Mouse (Mus musculus) regulatory T cell (primary cell): ENCODE results near the gene Mtus2.
"Not testable (repeated sequence)": the region's sequence is repeated elsewhere in the genome, so short reads cannot be mapped to it uniquely, and the experiment has no call there.

ENCODE experiments used
- in situ Hi-C: fragments of 300-600 bp; cut with MboI, MseI; formaldehyde crosslinking; loops from one replicate; pipeline ENCODE4 v1.15.1; 2025; ENCODE audit warnings: high pct_unique_total_duplicates

Gene Mtus2

GRCm38 (mm10) chr5:148115207-148115817 is 158.2 kb downstream of the Mtus2 start:
- in situ Hi-C loops: no loop called here

GRCm38 (mm10) chr5:148124354-148124753 is 167.2 kb downstream of the Mtus2 start:
- in situ Hi-C loops: no loop called here

- in situ Hi-C loops: no loop called here
Observed at GRCm38 (mm10) chr5:148130691-148131457, 173.8 kb downstream of the Mtus2 start.

GRCm38 (mm10) chr5:148131458-148132131 is 174.5 kb downstream of the Mtus2 start:
- in situ Hi-C loops: no loop called here

GRCm38 (mm10) chr5:148133448-148134060 is 176.4 kb downstream of the Mtus2 start:
- in situ Hi-C loops: no loop called here

GRCm38 (mm10) chr5:148141662-148142061 is 184.5 kb downstream of the Mtus2 start:
- in situ Hi-C loops: no loop called here

GRCm38 (mm10) chr5:148146200-148146823 is 189.2 kb downstream of the Mtus2 start:
- in situ Hi-C loops: no loop called here

- in situ Hi-C loops: no loop called here
Observed at GRCm38 (mm10) chr5:148151894-148152599, 194.9 kb downstream of the Mtus2 start.

- in situ Hi-C loops: no loop called here
Observed at GRCm38 (mm10) chr5:148152600-148153402, 195.7 kb downstream of the Mtus2 start.

GRCm38 (mm10) chr5:148153403-148153713 is 196.2 kb downstream of the Mtus2 start:
- in situ Hi-C loops: no loop called here

- in situ Hi-C loops: no loop called here
Observed at GRCm38 (mm10) chr5:148154727-148155126, 197.6 kb downstream of the Mtus2 start.

- in situ Hi-C loops: no loop called here
Observed at GRCm38 (mm10) chr5:148159328-148159727, 202.2 kb downstream of the Mtus2 start.

GRCm38 (mm10) chr5:148160529-148161154 is 203.5 kb downstream of the Mtus2 start:
- in situ Hi-C loops: no loop called here

GRCm38 (mm10) chr5:148165111-148165510 is 208.0 kb downstream of the Mtus2 start:
- in situ Hi-C loops: no loop called here

GRCm38 (mm10) chr5:148175091-148175490 is 218.0 kb downstream of the Mtus2 start:
- in situ Hi-C loops: no loop called here

- in situ Hi-C loops: no loop called here
Observed at GRCm38 (mm10) chr5:148175742-148176426, 218.8 kb downstream of the Mtus2 start.

- in situ Hi-C loops: not testable (repeated sequence)
Observed at GRCm38 (mm10) chr5:148176539-148176938, 219.4 kb downstream of the Mtus2 start.

GRCm38 (mm10) chr5:148179231-148179630 is 222.1 kb downstream of the Mtus2 start:
- in situ Hi-C loops: no loop called here

GRCm38 (mm10) chr5:148180590-148181307 is 223.6 kb downstream of the Mtus2 start:
- in situ Hi-C loops: no loop called here
